Mouse (Mus musculus) liver, postnatal 0 days (tissue): Measurements from ENCODE around the gene Frmd4b. TPM values are rescaled to one million over a fixed set of nuclear protein-coding genes. Genes with fewer than 3 reads are reported as not detected.
A peak's percentile ranks its signal among the peaks of the same experiment; 100 is the strongest.
"Not testable (repeated sequence)": the region's sequence is repeated elsewhere in the genome, so short reads cannot be mapped to it uniquely, and the experiment has no call there.

ENCODE experiments used
- ATAC-seq: fragments of 200-750 bp; cut with Nextera tagmentation; 2 replicates; pipeline ENCODE4 v1.8.0; 2017; ENCODE audit warnings: mild to moderate bottlenecking, moderate library complexity
- DNase-seq: peaks from one replicate; pipeline ENCODE4 v3.0.0-alpha.2; 2016
- H3K27ac ChIP-seq: fragments of 300-500 bp; sonication (generic); 2 replicates; pipeline ENCODE4 v1.5.1; 2014; ENCODE audit warnings: antibody characterized with exemption, moderate library complexity, mild to moderate bottlenecking, low read depth
- H3K27me3 ChIP-seq: fragments of 300-500 bp; sonication (generic); 2 replicates; pipeline ENCODE4 v1.6.1; 2014; ENCODE audit warnings: low read length, control low read depth, mixed read lengths; ENCODE audit not compliant: insufficient read depth
- H3K36me3 ChIP-seq: fragments of 300-500 bp; sonication (generic); replicated peaks from 2 replicates; pipeline ENCODE4 v1.6.1; 2014; ENCODE audit warnings: mild to moderate bottlenecking, control low read depth, low read length, moderate library complexity, mixed read lengths; ENCODE audit not compliant: insufficient read depth
- H3K4me1 ChIP-seq: fragments of 300-500 bp; sonication (generic); 2 replicates; pipeline ENCODE4 v1.6.1; 2014; ENCODE audit warnings: antibody characterized with exemption, mild to moderate bottlenecking, control low read depth; ENCODE audit not compliant: insufficient read depth
- H3K4me2 ChIP-seq: fragments of 300-500 bp; sonication (generic); 2 replicates; pipeline ENCODE4 v1.6.1; 2014; ENCODE audit warnings: low read depth, mild to moderate bottlenecking, low read length, moderate library complexity, mixed read lengths
- H3K4me3 ChIP-seq: fragments of 300-500 bp; sonication (generic); 2 replicates; pipeline ENCODE4 v1.5.1; 2014; ENCODE audit warnings: low read depth, low read length
- H3K9ac ChIP-seq: fragments of 300-500 bp; sonication (generic); replicated peaks from 2 replicates; pipeline ENCODE4 v1.6.1; 2014; ENCODE audit warnings: mild to moderate bottlenecking, moderate library complexity
- H3K9me3 ChIP-seq: fragments of 300-500 bp; sonication (generic); 2 replicates; pipeline ENCODE4 v1.6.1; 2016; ENCODE audit warnings: mild to moderate bottlenecking, control low read depth, low read length, mixed read lengths
- CTCF ChIP-seq: sonication (generic); IDR thresholded peaks from 2 replicates; pipeline ENCODE4 v1.5.1; 2016; ENCODE audit warnings: antibody characterized with exemption, low read depth
- EP300 ChIP-seq: IDR thresholded peaks from 2 replicates; pipeline ENCODE4 v1.6.1; 2016; ENCODE audit warnings: antibody characterized with exemption, low read depth, mild to moderate bottlenecking
- WGBS: fragments of 180-500 bp; shearing (Covaris S2); extraction: QIAGEN DNeasy Blood & Tissue Kit; methylation state at CpG from one replicate; pipeline ENCODE4 v1.1.7; 2014; ENCODE audit not compliant: insufficient replicate concordance; 5-methylcytosine and 5-hydroxymethylcytosine counted together
- polyA plus RNA-seq: library from polyadenylated mRNA; unstranded; fragments of >200 nt; fragmentation: Nextera tagmentation; extraction: Ambion mirVana; gene quantifications from 2 replicates; pipeline ENCODE4 v1.2.1, GENCODE M21; 2015

The Frmd4b gene
- polyA plus RNA-seq, 1 experiment from 2014 or later = 8.3 TPM

- WGBS = 58% methylated on average over 2 of the region's 2 CpGs
- ATAC-seq (no peak), DNase-seq (no peak)
- no peak overlapping the region for H3K4me3 ChIP-seq
- H3K4me2 ChIP-seq = no peak overlapping the region
- H3K27me3 ChIP-seq = no peaks in the 10 kb centered on the region
- H3K27ac ChIP-seq = no peak overlapping the region
- no peaks in the 10 kb centered on the region for H3K36me3 ChIP-seq
- H3K9ac ChIP-seq = no peak overlapping the region
- TF ChIP-seq EP300 (no peak), CTCF (no peak)
- no peaks in the 10 kb centered on the region for H3K4me1 ChIP-seq
- H3K9me3 ChIP-seq = no peaks in the 10 kb centered on the region
Measured at GRCm38 (mm10) chr6:97370947-97371346, 246.4 kb downstream of the Frmd4b start.

GRCm38 (mm10) chr6:97370460-97370859, 246.9 kb downstream of the Frmd4b start:
- ATAC-seq = no peak
- WGBS = 48% methylated on average over 1 of the region's 1 CpGs
- H3K27ac ChIP-seq = no peak overlapping the region
- TF ChIP-seq EP300 (no peak), CTCF (no peak)
- DNase-seq = no peak
- no peaks in the 10 kb centered on the region for H3K27me3 ChIP-seq
- H3K4me3 ChIP-seq = no peak overlapping the region
- H3K9me3 ChIP-seq = no peaks in the 10 kb centered on the region
- no peaks in the 10 kb centered on the region for H3K4me1 ChIP-seq
- no peaks in the 10 kb centered on the region for H3K36me3 ChIP-seq
- H3K9ac ChIP-seq = no peak overlapping the region
- H3K4me2 ChIP-seq = no peak overlapping the region

GRCm38 (mm10) chr6:97363846-97364245, 253.5 kb downstream of the Frmd4b start:
- TF ChIP-seq CTCF = no peak
- TF ChIP-seq EP300 = no peak
- Histone ChIP-seq H3K9me3 (no peaks in the 10 kb centered on the region), H3K9ac (no peak overlapping the region), H3K27me3 (no peaks in the 10 kb centered on the region), H3K4me2 (no peak overlapping the region), H3K4me3 (no peak overlapping the region), H3K36me3 (no peaks in the 10 kb centered on the region), H3K4me1 (no peaks in the 10 kb centered on the region), H3K27ac (no peak overlapping the region)
- DNase-seq = no peak
- WGBS = 81% methylated on average over 2 of the region's 2 CpGs
- no peak for ATAC-seq

- H3K4me3 ChIP-seq, ATAC-seq, H3K9ac ChIP-seq, H3K27me3 ChIP-seq, H3K4me1 ChIP-seq, H3K4me2 ChIP-seq, DNase-seq, H3K9me3 ChIP-seq, H3K27ac ChIP-seq, H3K36me3 ChIP-seq: not testable (repeated sequence)
- WGBS = 67% methylated on average over 2 of the region's 4 CpGs
Measured at GRCm38 (mm10) chr6:97357606-97358005, 259.7 kb downstream of the Frmd4b start.

GRCm38 (mm10) chr6:97356612-97357011, 260.7 kb downstream of the Frmd4b start:
- WGBS = 75% methylated on average over 7 of the region's 7 CpGs
- DNase-seq (no peak), ATAC-seq (no peak)
- Histone ChIP-seq H3K27me3 (no peaks in the 10 kb centered on the region), H3K27ac (no peak overlapping the region), H3K4me3 (no peak overlapping the region), H3K4me1 (no peaks in the 10 kb centered on the region; the same call in 1 of the 2 replicates), H3K9ac (no peak overlapping the region), H3K4me2 (no peak overlapping the region), H3K9me3 (no peaks in the 10 kb centered on the region), H3K36me3 (no peaks in the 10 kb centered on the region)
- TF ChIP-seq EP300 (no peak), CTCF (no peak)

DNA sequence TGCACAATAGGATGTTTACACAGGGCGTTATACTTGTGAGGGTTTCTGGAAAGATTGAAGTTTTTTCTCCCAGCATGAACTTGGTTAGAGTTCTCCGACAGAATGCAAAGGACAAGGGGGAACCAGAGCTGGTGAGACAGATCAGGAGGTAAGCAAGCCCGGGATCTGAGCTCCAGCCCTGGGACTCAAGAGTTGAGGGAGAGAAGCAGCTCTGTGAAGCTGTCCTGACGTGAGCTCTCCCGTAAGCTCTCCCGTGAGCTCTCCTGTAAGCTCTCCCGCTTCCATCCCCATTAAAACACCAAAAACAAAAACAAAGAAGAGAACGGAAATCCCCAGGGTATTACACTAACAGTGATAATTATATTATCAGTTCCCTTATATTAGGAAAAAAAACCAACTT, 262.2 kb downstream of the Frmd4b start:
- 51% methylated on average over 8 of the region's 8 CpGs for WGBS
- no peak for DNase-seq
- Histone ChIP-seq H3K27me3 (no peaks in the 10 kb centered on the region), H3K9ac (no peak overlapping the region), H3K4me3 (no peak overlapping the region), H3K36me3 (0 out of 2 replicates have a peak, but pooled peaks cover 3% of the 10 kb centered on the region), H3K9me3 (no peaks in the 10 kb centered on the region), H3K4me2 (0 out of 2 replicates have a peak overlapping the region, but pooled peaks have one; percentile 1), H3K4me1 (peaks cover under 1% of the 10 kb centered on the region; the same call in 1 of the 2 replicates), H3K27ac (0 out of 2 replicates have a peak overlapping the region, but pooled peaks have one; percentile 4)
- no peak for ATAC-seq
- TF ChIP-seq EP300 (no peak), CTCF (no peak)

DNA sequence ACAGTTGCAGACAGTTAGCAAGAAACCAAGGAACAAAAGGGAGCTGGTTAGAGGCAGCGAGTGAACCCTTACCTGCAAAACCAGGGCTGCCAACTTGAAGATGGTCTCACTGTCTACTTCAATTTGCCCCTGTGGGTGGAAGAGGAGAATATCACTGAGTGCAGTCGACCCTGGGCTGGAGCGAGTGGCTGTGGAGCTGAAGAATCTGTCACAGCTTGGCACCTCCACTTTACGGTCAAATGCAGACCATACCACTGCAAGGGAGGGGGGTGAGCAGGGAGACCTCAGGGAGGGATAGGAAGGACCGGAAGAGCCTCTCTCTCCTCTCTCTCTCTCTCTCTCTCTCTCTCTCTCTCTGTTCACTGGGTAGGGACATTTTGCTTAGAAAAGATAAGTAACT, 263.4 kb downstream of the Frmd4b start:
- H3K4me1 ChIP-seq = peaks cover 8% of the 10 kb centered on the region; the same call in 1 of the 2 replicates
- DNase-seq (peak; percentile 47), ATAC-seq (peak; percentile 67)
- H3K4me3 ChIP-seq = peak overlapping the region; percentile 44
- H3K27me3 ChIP-seq = no peaks in the 10 kb centered on the region
- H3K9ac ChIP-seq = peak overlapping the region; percentile 53; the same call in 1 of the 2 replicates
- 17% methylated on average over 5 of the region's 5 CpGs for WGBS
- no peaks in the 10 kb centered on the region for H3K9me3 ChIP-seq
- 0 out of 2 replicates have a peak, but pooled peaks cover 3% of the 10 kb centered on the region for H3K36me3 ChIP-seq
- H3K4me2 ChIP-seq = peak overlapping the region; percentile 54
- peak overlapping the region; percentile 69 for H3K27ac ChIP-seq
- TF ChIP-seq CTCF = no peak
